Mouse (Mus musculus) lung, embryonic 16.5 days (tissue): ENCODE data around the gene Det1. TPM values are rescaled to one million over a fixed set of nuclear protein-coding genes. Genes with fewer than 3 reads are reported as not detected.

Experiments
- ATAC-seq: fragments of 200-750 bp; cut with Nextera tagmentation; 2 replicates; pipeline ENCODE4 v1.8.0; 2017; ENCODE audit warnings: low read depth, mild to moderate bottlenecking, moderate library complexity
- H3K27ac ChIP-seq: fragments of 300-500 bp; sonication (generic); 2 replicates; pipeline ENCODE4 v1.5.1; 2014; ENCODE audit warnings: mild to moderate bottlenecking, control low read depth, low read length
- H3K27me3 ChIP-seq: fragments of 300-500 bp; sonication (generic); 2 replicates; pipeline ENCODE4 v1.6.1; 2014; ENCODE audit warnings: low read depth, low read length, mixed read lengths; ENCODE audit not compliant: control insufficient read depth, insufficient read depth
- H3K36me3 ChIP-seq: fragments of 300-500 bp; sonication (generic); 2 replicates; pipeline ENCODE4 v1.6.1; 2014; ENCODE audit warnings: low read length; ENCODE audit not compliant: control insufficient read depth, insufficient read depth
- H3K4me1 ChIP-seq: fragments of 300-500 bp; sonication (generic); replicated peaks from 2 replicates; pipeline ENCODE4 v1.6.1; 2014; ENCODE audit warnings: low read length, mixed read lengths; ENCODE audit not compliant: control insufficient read depth, insufficient read depth
- H3K4me2 ChIP-seq: fragments of 300-500 bp; sonication (generic); 2 replicates; pipeline ENCODE4 v1.6.1; 2014; ENCODE audit warnings: low read depth, low read length, control low read depth
- H3K4me3 ChIP-seq: fragments of 300-500 bp; sonication (generic); 2 replicates; pipeline ENCODE4 v1.5.1; 2014; ENCODE audit warnings: mild to moderate bottlenecking, low read length, control low read depth
- H3K9ac ChIP-seq: fragments of 300-500 bp; sonication (generic); 2 replicates; pipeline ENCODE4 v1.6.1; 2014; ENCODE audit warnings: low read length, control low read depth
- H3K9me3 ChIP-seq: fragments of 300-500 bp; sonication (generic); 2 replicates; pipeline ENCODE4 v1.6.1; 2016; ENCODE audit warnings: low read length; ENCODE audit not compliant: control insufficient read depth
- WGBS: fragments of 180-500 bp; shearing (Covaris S2); extraction: QIAGEN DNeasy Blood & Tissue Kit; methylation state at CpG from one replicate; pipeline ENCODE4 v1.1.7; 2014; 5-methylcytosine and 5-hydroxymethylcytosine counted together
- polyA plus RNA-seq: library from polyadenylated mRNA; unstranded; fragments of >200 nt; fragmentation: Nextera tagmentation; extraction: Ambion mirVana; gene quantifications from 2 replicates; pipeline ENCODE4 v1.2.1, GENCODE M21; 2015

Gene Det1
- polyA plus RNA-seq, 1 experiment from 2014 or later = 16.9 TPM

DNA sequence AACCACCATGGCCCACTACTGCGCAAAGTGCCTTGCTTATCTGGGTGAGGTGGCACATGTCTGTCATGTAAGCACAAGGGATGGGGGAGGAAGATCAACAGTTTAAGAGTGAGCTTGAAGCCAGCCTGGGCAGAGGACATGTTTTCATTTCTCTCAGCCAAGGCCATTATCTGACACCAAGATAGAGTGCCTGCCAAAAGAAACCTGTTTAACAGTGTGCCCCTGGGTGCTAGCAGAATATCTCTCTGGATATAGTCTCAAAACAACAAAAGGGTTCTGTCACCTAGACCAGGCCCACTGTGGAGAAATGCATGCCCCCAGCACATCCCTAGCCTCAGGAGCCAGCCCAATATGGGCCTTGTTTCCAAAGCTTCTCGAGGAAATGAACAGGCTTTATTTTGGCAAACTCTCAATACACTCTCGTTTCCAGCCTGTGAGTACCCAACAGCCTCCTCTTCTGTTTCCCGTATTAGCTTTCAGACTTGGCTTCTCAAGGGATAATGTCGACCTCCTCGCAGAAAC lies 52.4 kb downstream of the Det1 start:
- Histone ChIP-seq H3K27me3 (no peaks in the 10 kb centered on the region; the same call in 1 of the 2 replicates), H3K4me1 (no peaks in the 10 kb centered on the region), H3K36me3 (peaks cover 11% of the 10 kb centered on the region), H3K27ac (no peak overlapping the region), H3K9ac (no peak overlapping the region), H3K4me2 (no peak overlapping the region), H3K9me3 (no peaks in the 10 kb centered on the region), H3K4me3 (no peak overlapping the region)
- ATAC-seq = no peak
- 57% methylated on average over 6 of the region's 6 CpGs for WGBS

DNA sequence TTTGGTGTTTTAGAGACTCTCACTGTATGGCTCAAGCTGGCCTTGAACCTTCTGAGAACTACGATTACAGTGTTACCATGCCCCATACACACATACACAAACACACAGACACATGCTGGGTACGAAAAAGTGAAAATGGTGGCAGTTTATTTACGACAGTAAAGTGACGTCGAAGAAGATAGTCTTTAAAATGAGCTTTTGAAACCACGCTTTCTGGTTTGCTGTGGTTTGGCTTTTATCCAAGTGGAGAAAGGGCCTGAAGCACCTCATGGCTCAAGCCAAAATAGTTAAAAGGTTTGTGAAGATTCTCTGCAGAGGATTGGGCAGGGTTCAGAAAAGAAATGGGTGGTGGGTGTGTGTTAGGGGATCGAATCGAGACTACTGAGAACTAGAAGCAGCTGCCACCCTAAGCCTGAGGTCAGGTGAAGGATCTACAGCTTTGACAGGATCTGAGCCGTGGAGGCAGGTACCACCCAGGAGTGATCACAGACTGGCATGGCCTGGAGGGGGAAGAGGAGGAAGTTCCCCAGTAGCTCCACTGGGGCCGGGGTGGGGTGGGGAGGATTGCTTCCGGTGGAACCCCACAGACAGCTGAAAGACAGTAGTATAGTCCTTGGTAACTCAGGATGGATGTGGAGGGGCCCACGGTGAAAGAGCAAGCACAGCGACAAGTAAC lies 53.0 kb downstream of the Det1 start:
- H3K4me1 ChIP-seq = no peaks in the 10 kb centered on the region
- H3K9ac ChIP-seq = no peak overlapping the region
- 78% methylated on average over 13 of the region's 13 CpGs for WGBS
- ATAC-seq = no peak
- H3K27me3 ChIP-seq = no peaks in the 10 kb centered on the region
- H3K27ac ChIP-seq = no peak overlapping the region
- H3K4me2 ChIP-seq = no peak overlapping the region
- H3K9me3 ChIP-seq = no peaks in the 10 kb centered on the region
- peaks cover 13% of the 10 kb centered on the region for H3K36me3 ChIP-seq
- H3K4me3 ChIP-seq = no peak overlapping the region

DNA sequence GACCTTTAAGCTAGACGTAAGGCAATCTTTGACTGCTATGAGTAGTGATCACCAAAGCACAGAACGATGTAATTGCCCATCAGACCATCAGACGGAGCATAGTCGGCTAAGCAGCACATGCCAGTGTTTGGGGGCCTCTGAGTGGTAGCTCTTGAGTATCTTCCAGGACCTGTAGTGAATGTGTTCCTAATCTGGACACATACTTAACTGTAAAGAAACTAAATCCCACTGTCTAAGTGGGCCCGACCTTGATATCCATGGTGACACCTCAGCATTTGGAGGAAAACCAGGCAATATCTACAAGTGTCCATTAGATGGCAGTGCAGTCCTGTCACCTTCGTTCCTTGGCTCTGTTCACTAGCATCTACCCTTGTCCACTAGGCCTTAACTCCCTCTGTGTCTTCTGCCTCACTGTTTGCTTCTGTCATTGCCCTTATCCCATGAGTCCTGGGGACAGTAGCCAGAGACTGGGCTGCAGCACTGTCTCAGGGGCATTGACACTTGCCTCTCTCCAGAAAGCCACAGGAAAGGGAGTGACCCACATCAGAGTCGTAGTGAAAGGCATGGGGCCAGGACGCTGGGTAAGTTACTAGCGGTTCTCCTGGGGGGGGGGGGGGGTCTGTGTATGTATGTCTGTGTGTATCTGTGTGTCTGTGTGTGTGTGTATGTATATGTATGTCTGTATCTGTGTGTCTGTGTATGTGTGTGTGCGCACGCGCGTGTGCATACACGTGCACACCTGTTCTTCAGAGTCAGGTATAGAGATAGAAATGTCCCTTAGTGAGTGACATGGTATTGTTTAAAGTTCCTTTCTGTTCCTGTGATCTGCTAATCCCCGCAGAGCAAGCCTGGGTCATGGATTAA lies 55.5 kb downstream of the Det1 start:
- H3K36me3 ChIP-seq = peaks cover 14% of the 10 kb centered on the region
- no peak overlapping the region for H3K4me2 ChIP-seq
- no peaks in the 10 kb centered on the region for H3K9me3 ChIP-seq
- no peaks in the 10 kb centered on the region for H3K4me1 ChIP-seq
- ATAC-seq = peak; percentile 55
- H3K27me3 ChIP-seq = no peaks in the 10 kb centered on the region
- 83% methylated on average over 15 of the region's 15 CpGs for WGBS
- no peak overlapping the region for H3K4me3 ChIP-seq
- H3K9ac ChIP-seq = no peak overlapping the region
- H3K27ac ChIP-seq = no peak overlapping the region

DNA sequence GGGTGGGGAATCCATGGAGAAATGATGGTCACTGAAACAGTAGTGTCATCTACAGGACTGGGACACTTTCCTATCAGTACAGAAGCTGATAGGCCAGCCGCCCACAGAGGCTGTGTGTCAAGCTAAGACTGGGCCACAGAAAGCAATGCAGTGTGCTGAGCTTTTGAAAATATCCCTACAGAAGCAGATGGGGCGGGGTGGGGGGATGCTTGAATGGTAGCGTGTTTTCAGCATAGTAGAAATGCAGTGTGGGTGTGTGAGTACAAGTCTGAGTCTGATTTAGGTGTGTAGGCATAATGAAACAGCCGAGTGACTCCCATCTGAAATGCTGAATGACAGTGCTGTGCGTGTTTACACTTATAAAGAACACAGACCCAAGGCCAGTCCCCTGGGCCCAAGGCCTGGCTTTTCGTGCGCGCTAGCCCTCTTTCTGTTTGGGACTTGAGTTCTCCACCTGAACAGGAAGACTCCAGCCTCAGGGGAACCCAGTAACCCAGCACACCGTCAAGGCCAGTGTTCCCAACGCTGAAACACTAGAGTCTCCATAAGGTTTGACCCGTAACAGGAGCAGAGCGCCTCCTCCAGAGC lies 59.2 kb downstream of the Det1 start:
- Histone ChIP-seq H3K9ac (no peak overlapping the region), H3K27ac (no peak overlapping the region), H3K4me3 (no peak overlapping the region), H3K4me1 (peaks cover 4% of the 10 kb centered on the region; the same call in 1 of the 2 replicates), H3K36me3 (peaks cover 16% of the 10 kb centered on the region), H3K4me2 (no peak overlapping the region), H3K27me3 (no peaks in the 10 kb centered on the region), H3K9me3 (no peaks in the 10 kb centered on the region)
- WGBS = 87% methylated on average over 12 of the region's 12 CpGs
- ATAC-seq = no peak

DNA sequence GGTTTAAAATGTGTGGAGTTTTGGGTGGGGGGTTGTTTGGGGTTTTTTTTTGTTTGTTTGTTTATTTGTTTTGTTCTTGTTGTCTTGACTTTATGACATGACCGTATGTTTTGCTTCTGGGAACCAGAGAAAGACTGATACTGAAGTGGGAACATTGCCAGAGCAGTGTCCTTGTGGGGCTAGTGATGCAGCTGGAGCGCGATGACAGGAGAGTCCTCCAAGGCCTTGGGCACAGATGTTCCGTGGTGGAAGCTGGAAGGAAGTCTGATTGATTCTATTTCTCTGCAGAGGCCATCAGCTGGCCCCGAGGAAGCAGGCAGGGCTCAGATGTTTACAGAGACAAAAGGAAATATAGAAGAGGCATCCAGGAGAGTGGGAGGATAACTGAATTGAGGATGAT lies 61.2 kb downstream of the Det1 start:
- H3K36me3 ChIP-seq = peaks cover 14% of the 10 kb centered on the region

DNA sequence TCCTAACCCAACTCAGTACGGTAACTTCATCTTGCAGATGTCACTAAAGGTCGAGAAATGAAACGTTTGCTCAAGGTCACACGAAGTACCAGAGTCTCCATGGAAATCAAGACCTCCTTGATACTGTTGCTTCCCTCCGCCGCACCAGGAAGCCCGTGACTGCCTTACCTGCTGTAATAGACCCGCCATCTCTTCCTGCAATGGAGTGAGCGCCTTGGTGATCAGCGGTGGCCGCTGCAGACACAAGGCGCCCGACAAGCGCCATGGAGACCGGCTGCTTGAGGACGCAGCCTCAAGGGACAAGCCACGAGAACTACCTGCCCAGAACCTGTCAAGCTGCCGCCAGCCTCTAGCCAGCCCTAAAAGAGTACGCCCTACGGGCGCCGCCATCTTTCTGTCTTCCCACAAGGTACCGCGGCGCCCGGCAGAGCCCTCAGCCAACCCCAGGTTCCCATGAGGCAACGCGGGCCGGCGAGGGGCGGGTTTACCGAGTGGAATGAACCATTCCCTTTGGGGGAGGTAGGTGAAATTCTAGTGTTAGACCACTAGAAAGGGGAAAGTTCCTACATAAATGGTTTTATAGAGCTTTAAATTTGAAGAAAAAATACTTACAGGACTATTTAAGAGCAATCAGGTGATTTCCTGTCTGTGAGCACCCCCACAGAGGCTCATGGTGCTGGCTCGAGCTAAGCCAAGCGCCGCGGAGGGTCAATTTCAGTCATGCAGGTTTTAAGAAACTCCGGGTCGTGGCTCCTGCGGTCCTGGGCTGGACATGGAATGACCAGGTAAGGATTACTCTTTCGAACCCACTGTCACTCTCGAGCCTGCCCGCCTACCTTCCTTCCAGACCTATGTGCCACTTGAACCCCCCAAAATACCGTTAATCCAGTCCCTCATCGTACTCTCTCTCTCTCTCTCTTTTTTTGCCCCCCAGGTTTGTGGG lies 64.2 kb downstream of the Det1 start, which contains the start of the genes Mrps11 and Mrpl46:
Gene Mrps11 (plus strand): TSS at position 481 of the 943 bp plus-strand sequence.
Gene Mrpl46 (minus strand): TSS at position 893 of the 943 bp plus-strand sequence.
- peaks cover 9% of the 10 kb centered on the region for H3K4me1 ChIP-seq
- H3K27me3 ChIP-seq = no peaks in the 10 kb centered on the region
- H3K9ac ChIP-seq = peak within 1 kb of the TSS; percentile 82
- peak; percentile 98 for ATAC-seq
- no peaks in the 10 kb centered on the region for H3K9me3 ChIP-seq
- H3K4me2 ChIP-seq = peak within 1 kb of the TSS; percentile 83
- under 1% methylated on average over 44 of the region's 44 CpGs for WGBS
- H3K4me3 ChIP-seq = peak within 1 kb of the TSS; percentile 94
- peaks cover 15% of the 10 kb centered on the region for H3K36me3 ChIP-seq
- H3K27ac ChIP-seq = no peak within 1 kb of the TSS; the same call in 1 of the 2 replicates

More for the DNA sequence above, 61.2 kb downstream of the Det1 start:
- ATAC-seq = no peak
- H3K9me3 ChIP-seq = no peaks in the 10 kb centered on the region
- no peak overlapping the region for H3K9ac ChIP-seq
- H3K4me3 ChIP-seq = no peak overlapping the region
- H3K4me2 ChIP-seq = no peak overlapping the region
- H3K27ac ChIP-seq = no peak overlapping the region
- WGBS = 60% methylated on average over 5 of the region's 5 CpGs
- H3K27me3 ChIP-seq = no peaks in the 10 kb centered on the region
- H3K4me1 ChIP-seq = peaks cover 9% of the 10 kb centered on the region

DNA sequence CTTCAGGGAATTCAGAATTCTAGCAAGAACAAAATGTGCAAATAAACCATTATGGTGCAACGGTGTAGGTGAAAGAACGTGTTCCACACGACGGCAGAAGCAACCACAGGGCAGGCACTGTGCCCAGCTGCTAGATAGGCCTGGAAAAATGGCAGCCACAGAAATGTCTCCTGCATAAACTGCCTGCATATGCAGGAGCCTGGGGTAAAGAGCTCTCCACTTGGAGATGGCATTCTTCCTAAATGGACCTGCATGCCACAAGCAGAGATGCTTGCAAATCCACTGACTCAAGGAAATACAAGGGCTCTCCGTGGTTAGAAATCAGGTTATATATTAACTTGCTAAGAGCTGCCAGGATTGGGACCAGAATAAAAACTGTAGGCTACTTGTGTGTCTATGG lies 68.3 kb downstream of the Det1 start:
- Histone ChIP-seq H3K27me3 (no peaks in the 10 kb centered on the region), H3K36me3 (peaks cover 26% of the 10 kb centered on the region), H3K27ac (no peak overlapping the region), H3K4me1 (peaks cover 6% of the 10 kb centered on the region), H3K4me2 (no peak overlapping the region), H3K9me3 (no peaks in the 10 kb centered on the region), H3K9ac (no peak overlapping the region), H3K4me3 (no peak overlapping the region)
- ATAC-seq = no peak
- 75% methylated on average over 5 of the region's 5 CpGs for WGBS
